Comparison of ENCODE assay signal across 8 mouse cellular contexts in the genomic region with DNA sequence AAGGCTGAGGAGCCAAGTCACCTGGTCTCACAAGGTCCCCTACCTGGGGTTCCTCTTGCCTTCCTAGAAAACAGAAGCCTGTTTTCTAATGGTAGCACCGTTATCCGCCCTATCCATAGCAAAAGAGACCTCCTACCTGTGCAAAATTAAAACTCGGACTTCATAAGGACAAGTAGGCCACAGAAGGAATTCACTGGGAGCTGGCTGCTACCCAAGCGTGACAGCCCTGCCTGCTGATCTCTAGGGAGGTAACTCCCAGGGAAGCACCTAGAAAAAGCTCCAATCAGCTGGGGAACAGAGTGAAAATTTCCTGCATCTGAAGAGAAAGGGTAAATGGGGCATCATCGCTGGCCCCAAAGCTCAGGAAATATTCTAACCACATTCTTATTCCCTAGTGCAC. TPM values are rescaled to one million over a fixed set of nuclear protein-coding genes. Genes with fewer than 3 reads are reported as not detected.
A peak's percentile ranks its signal among the peaks of the same experiment; 100 is the strongest.
DNase-seq lines count a peak whose midpoint lies in the region; ATAC-seq and TF ChIP-seq lines count a peak whose summit lies in the region.

TSS of gene Plppr4 (minus strand) at position 349 of the 400 bp plus-strand sequence.

- H3K4me2 ChIP-seq in lung, embryonic 14.5 days: peak within 1 kb of the TSS; percentile 70
- H3K4me2 ChIP-seq in forebrain, embryonic 11.5 days (ENCODE audit: low read depth, low read length, severe bottlenecking): peak within 1 kb of the TSS; percentile 82
- peak within 1 kb of the TSS; percentile 90 for H3K4me2 ChIP-seq in limb, embryonic 13.5 days (replicated peaks)
- H3K4me2 ChIP-seq in stomach, embryonic 16.5 days (ENCODE audit: low read depth, low read length): peak within 1 kb of the TSS; percentile 86

- 41% methylated on average over 5 of the region's 5 CpGs for WGBS in lung, embryonic 14.5 days
- WGBS in forebrain, embryonic 11.5 days: 36% methylated on average over 5 of the region's 5 CpGs
- WGBS in limb, embryonic 13.5 days: 38% methylated on average over 5 of the region's 5 CpGs
- WGBS in stomach, embryonic 16.5 days: 47% methylated on average over 5 of the region's 5 CpGs

- no peak for TF ChIP-seq CTCF in lung, embryonic 14.5 days (IDR thresholded peaks at IDR 0.05; ENCODE audit: low read depth)

- no peaks in the 10 kb centered on the region for H3K4me1 ChIP-seq in lung, embryonic 14.5 days (ENCODE audit: insufficient read depth)
- no peaks in the 10 kb centered on the region for H3K4me1 ChIP-seq in forebrain, embryonic 11.5 days (replicated peaks; ENCODE audit: control insufficient read depth, insufficient read depth, low read length)
- peaks cover 8% of the 10 kb centered on the region for H3K4me1 ChIP-seq in limb, embryonic 13.5 days
- H3K4me1 ChIP-seq in stomach, embryonic 16.5 days (ENCODE audit: control insufficient read depth, insufficient read depth, low read length): peaks cover 10% of the 10 kb centered on the region

- DNase-seq in lung, embryonic 14.5 days: no peak
- DNase-seq in lung, postnatal 4 days: no peak
- no peak for DNase-seq in forebrain, embryonic 11.5 days (ENCODE audit: low spot score)
- peak; percentile 50 for DNase-seq in kidney, adult 18-20 months
- DNase-seq in spleen, adult 18-20 months: no peak

- no peaks in the 10 kb centered on the region for H3K36me3 ChIP-seq in lung, embryonic 14.5 days (ENCODE audit: insufficient read depth)
- H3K36me3 ChIP-seq in forebrain, embryonic 11.5 days (ENCODE audit: control insufficient read depth, insufficient read depth, low read length): no peaks in the 10 kb centered on the region
- H3K36me3 ChIP-seq in limb, embryonic 13.5 days: no peaks in the 10 kb centered on the region
- no peaks in the 10 kb centered on the region for H3K36me3 ChIP-seq in stomach, embryonic 16.5 days (ENCODE audit: control insufficient read depth, insufficient read depth, low read length)

- peak within 1 kb of the TSS; percentile 42 for H3K4me3 ChIP-seq in lung, embryonic 14.5 days (ENCODE audit: low read depth, low read length)
- H3K4me3 ChIP-seq in forebrain, embryonic 11.5 days (ENCODE audit: low read depth, low read length): peak within 1 kb of the TSS; percentile 43
- H3K4me3 ChIP-seq in limb, embryonic 13.5 days: peak within 1 kb of the TSS; percentile 52
- peak within 1 kb of the TSS; percentile 51 for H3K4me3 ChIP-seq in stomach, embryonic 16.5 days (replicated peaks; ENCODE audit: low read length)

- peaks cover 9% of the 10 kb centered on the region; the same call in 1 of the 2 replicates for H3K27me3 ChIP-seq in lung, embryonic 14.5 days (ENCODE audit: insufficient read depth, low read length)
- no peaks in the 10 kb centered on the region for H3K27me3 ChIP-seq in forebrain, embryonic 11.5 days (ENCODE audit: control insufficient read depth, insufficient read depth, low read length)
- H3K27me3 ChIP-seq in limb, embryonic 13.5 days: peaks cover 19% of the 10 kb centered on the region
- no peaks in the 10 kb centered on the region for H3K27me3 ChIP-seq in stomach, embryonic 16.5 days (ENCODE audit: control insufficient read depth, insufficient read depth, low read length)

- ATAC-seq in lung, embryonic 14.5 days (ENCODE audit: insufficient read depth): no peak
- ATAC-seq in forebrain, embryonic 11.5 days (replicated peaks; ENCODE audit: low FRiP score): 0 out of 2 replicates have a peak, but pooled peaks have one; percentile 16
- no peak for ATAC-seq in limb, embryonic 13.5 days (ENCODE audit: low FRiP score, low read depth)
- ATAC-seq in stomach, embryonic 16.5 days (ENCODE audit: insufficient read depth, low FRiP score): no peak
- no peak for ATAC-seq in inflammation-experienced regulatory T-cells, adult 6 months

- no peaks in the 10 kb centered on the region for H3K9me3 ChIP-seq in lung, embryonic 14.5 days (ENCODE audit: low read depth, low read length)
- no peaks in the 10 kb centered on the region for H3K9me3 ChIP-seq in forebrain, embryonic 11.5 days (ENCODE audit: control insufficient read depth, low read length)
- H3K9me3 ChIP-seq in limb, embryonic 13.5 days: no peaks in the 10 kb centered on the region
- no peaks in the 10 kb centered on the region for H3K9me3 ChIP-seq in stomach, embryonic 16.5 days (replicated peaks; ENCODE audit: control insufficient read depth, low read length)

- H3K27ac ChIP-seq in lung, embryonic 14.5 days (ENCODE audit: low read depth): no peak within 1 kb of the TSS
- no peak within 1 kb of the TSS for H3K27ac ChIP-seq in forebrain, embryonic 11.5 days (ENCODE audit: low read depth, low read length)
- H3K27ac ChIP-seq in limb, embryonic 13.5 days: no peak within 1 kb of the TSS
- no peak within 1 kb of the TSS for H3K27ac ChIP-seq in stomach, embryonic 16.5 days (ENCODE audit: low read length)

- peak within 1 kb of the TSS; percentile 11; the same call in 1 of the 2 replicates for H3K9ac ChIP-seq in lung, embryonic 14.5 days
- H3K9ac ChIP-seq in forebrain, embryonic 11.5 days (ENCODE audit: low read length): peak within 1 kb of the TSS; percentile 57
- peak within 1 kb of the TSS; percentile 65 for H3K9ac ChIP-seq in limb, embryonic 13.5 days
- peak within 1 kb of the TSS; percentile 57 for H3K9ac ChIP-seq in stomach, embryonic 16.5 days (ENCODE audit: low read length)

RNA-seq across cellular contexts. Expression of gene Plppr4, which starts in this region (rescaled TPM):
- 0.16 and 0.19 TPM in 2 replicates for polyA plus RNA-seq in lung, embryonic 14.5 days (2014; fragmentation: Nextera tagmentation; extraction: Ambion mirVana)
- polyA plus RNA-seq in forebrain, embryonic 11.5 days (2014; fragmentation: Nextera tagmentation; extraction: Ambion mirVana): 0.29 TPM in 2 replicates
- polyA plus RNA-seq in limb, embryonic 13.5 days (2015; fragmentation: Nextera tagmentation; extraction: Ambion mirVana): 0.29 and 0.41 TPM in 2 replicates
- 0.76 and 0.85 TPM in 2 replicates for polyA plus RNA-seq in stomach, embryonic 16.5 days (2015; fragmentation: Nextera tagmentation; extraction: Ambion mirVana)
- polyA plus RNA-seq in inflammation-experienced regulatory T-cells, adult 6 months (2017; shearing (Covaris generic)): not detected

Comparison
In these comparisons a context has a peak if more than half of its experiments do, and no peak if none do; other contexts are left out.
1. Peak in ATAC-seq, H3K4me3 ChIP-seq, H3K9ac ChIP-seq and H3K4me2 ChIP-seq in forebrain, embryonic 11.5 days; RNA of the gene not detected or under 1 TPM.
2. H3K9ac ChIP-seq: peak in every context shown above with its lines; median percentile 65 in limb, embryonic 13.5 days; 57 in forebrain, embryonic 11.5 days; 57 in stomach, embryonic 16.5 days; 11 in lung, embryonic 14.5 days.